Mouse (Mus musculus): ENCODE results near the gene Gas6. TPM values are rescaled to one million over a fixed set of nuclear protein-coding genes. Genes with fewer than 3 reads are reported as not detected.

Gas6 gene
- 101 and 110 TPM in 2 replicates for polyA plus RNA-seq (2015; fragmentation: Nextera tagmentation; extraction: Ambion mirVana)

- ATAC-seq (ENCODE audit: extremely low read depth, insufficient number of reproducible peaks, low FRiP score, low TSS enrichment) = no peak
- H3K9ac ChIP-seq = peak within 1 kb of the TSS; percentile 89
- H3K27me3 ChIP-seq (replicated peaks) = peaks cover 39% of the 10 kb centered on the region
- H3K27ac ChIP-seq (replicated peaks) = peak within 1 kb of the TSS; percentile 78
- H3K4me3 ChIP-seq = peak within 1 kb of the TSS; percentile 75
- peak within 1 kb of the TSS; percentile 82 for H3K4me2 ChIP-seq
- peaks cover 49% of the 10 kb centered on the region for H3K4me1 ChIP-seq
- H3K9me3 ChIP-seq = no peaks in the 10 kb centered on the region
- H3K36me3 ChIP-seq = peaks cover 8% of the 10 kb centered on the region
- 2% methylated on average over 64 of the region's 64 CpGs for WGBS
Observed at GRCm38 (mm10) chr8:13493858-13494631, at the start of gene Gas6. TSS of gene Gas6 (minus strand) at chr8:13494490.

DNA sequence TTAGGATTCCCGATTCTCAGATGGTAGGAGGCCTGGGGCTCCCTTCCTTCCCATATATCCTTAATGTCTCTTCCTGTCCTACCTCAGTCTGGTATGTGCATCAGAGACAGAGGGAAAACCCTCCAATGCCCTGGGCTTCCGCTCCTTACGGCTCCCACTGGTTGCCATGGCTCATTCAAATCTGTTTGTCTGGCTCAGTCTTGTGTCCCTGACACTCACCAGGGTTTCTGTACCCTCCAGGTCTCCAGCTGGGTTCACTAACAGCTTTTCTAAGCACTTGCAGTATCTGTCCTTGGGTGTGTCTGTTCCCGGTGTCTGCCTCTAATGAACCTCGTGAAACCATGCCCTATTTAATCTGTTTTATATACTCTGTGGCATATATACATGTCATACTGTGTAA is 47.2 kb upstream of the Gas6 start:
- no peak for ATAC-seq (ENCODE audit: extremely low read depth, insufficient number of reproducible peaks, low FRiP score, low TSS enrichment)
- Histone ChIP-seq H3K9ac (no peak overlapping the region), H3K4me2 (no peak overlapping the region), H3K36me3 (no peaks in the 10 kb centered on the region), H3K4me3 (no peak overlapping the region), H3K27me3 (replicated peaks) (0 out of 2 replicates have a peak, but pooled peaks cover 4% of the 10 kb centered on the region), H3K27ac (replicated peaks) (no peak overlapping the region), H3K9me3 (peaks cover 6% of the 10 kb centered on the region), H3K4me1 (peaks cover 5% of the 10 kb centered on the region)
- 64% methylated on average over 5 of the region's 5 CpGs for WGBS

- Histone ChIP-seq H3K9ac (no peak overlapping the region), H3K9me3 (peaks cover 4% of the 10 kb centered on the region), H3K4me3 (no peak overlapping the region), H3K4me2 (no peak overlapping the region), H3K27ac (replicated peaks) (no peak overlapping the region), H3K27me3 (replicated peaks) (0 out of 2 replicates have a peak, but pooled peaks cover 4% of the 10 kb centered on the region), H3K36me3 (no peaks in the 10 kb centered on the region), H3K4me1 (peaks cover 5% of the 10 kb centered on the region)
- 73% methylated on average over 5 of the region's 5 CpGs for WGBS
- ATAC-seq (ENCODE audit: extremely low read depth, insufficient number of reproducible peaks, low FRiP score, low TSS enrichment) = no peak
Observed at GRCm38 (mm10) chr8:13540122-13540521, 45.8 kb upstream of the Gas6 start.

GRCm38 (mm10) chr8:13538821-13539220 is 44.5 kb upstream of the Gas6 start:
- H3K9me3 ChIP-seq = no peaks in the 10 kb centered on the region
- no peak overlapping the region for H3K4me2 ChIP-seq
- H3K27ac ChIP-seq (replicated peaks) = no peak overlapping the region
- ATAC-seq (ENCODE audit: extremely low read depth, insufficient number of reproducible peaks, low FRiP score, low TSS enrichment) = no peak
- peaks cover 5% of the 10 kb centered on the region for H3K4me1 ChIP-seq
- H3K27me3 ChIP-seq (replicated peaks) = 0 out of 2 replicates have a peak, but pooled peaks cover 7% of the 10 kb centered on the region
- H3K36me3 ChIP-seq = no peaks in the 10 kb centered on the region
- no peak overlapping the region for H3K4me3 ChIP-seq
- WGBS = 59% methylated on average over 6 of the region's 6 CpGs
- no peak overlapping the region for H3K9ac ChIP-seq

DNA sequence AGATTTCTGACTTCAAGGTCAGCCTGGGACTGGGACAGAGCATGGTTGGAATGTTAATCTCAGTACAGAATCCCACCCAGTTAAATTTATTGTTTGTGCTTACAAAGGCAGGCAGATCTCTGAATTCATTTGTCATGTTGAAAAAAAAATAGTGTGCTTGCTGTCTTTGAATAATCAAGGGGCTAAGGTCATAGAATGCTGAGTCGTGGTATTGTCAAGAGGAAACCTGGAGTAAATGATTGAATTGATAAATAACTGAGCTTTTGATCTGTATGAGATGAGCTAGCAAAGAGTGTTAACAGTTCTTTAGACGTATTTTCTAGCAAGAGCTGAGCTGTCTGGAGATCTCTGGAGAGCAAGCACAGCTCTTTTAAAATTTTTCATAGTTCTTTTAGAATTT is 42.8 kb upstream of the Gas6 start:
- WGBS = 60% methylated on average over 2 of the region's 2 CpGs
- H3K27me3 ChIP-seq (replicated peaks) = 0 out of 2 replicates have a peak, but pooled peaks cover 15% of the 10 kb centered on the region
- H3K9me3 ChIP-seq = no peaks in the 10 kb centered on the region
- H3K4me2 ChIP-seq = no peak overlapping the region
- H3K4me3 ChIP-seq = no peak overlapping the region
- ATAC-seq (ENCODE audit: extremely low read depth, insufficient number of reproducible peaks, low FRiP score, low TSS enrichment) = no peak
- no peaks in the 10 kb centered on the region for H3K36me3 ChIP-seq
- H3K27ac ChIP-seq (replicated peaks) = no peak overlapping the region
- peaks cover 10% of the 10 kb centered on the region for H3K4me1 ChIP-seq
- no peak overlapping the region for H3K9ac ChIP-seq

- WGBS = 81% methylated on average over 8 of the region's 8 CpGs
- H3K9me3 ChIP-seq = no peaks in the 10 kb centered on the region
- H3K4me2 ChIP-seq = no peak overlapping the region
- peaks cover 39% of the 10 kb centered on the region for H3K4me1 ChIP-seq
- H3K27ac ChIP-seq (replicated peaks) = no peak overlapping the region
- no peak for ATAC-seq (ENCODE audit: extremely low read depth, insufficient number of reproducible peaks, low FRiP score, low TSS enrichment)
- H3K36me3 ChIP-seq = no peaks in the 10 kb centered on the region
- no peak overlapping the region for H3K4me3 ChIP-seq
- H3K9ac ChIP-seq = no peak overlapping the region
- H3K27me3 ChIP-seq (replicated peaks) = peaks cover 14% of the 10 kb centered on the region; the same call in 1 of the 2 replicates
Observed at GRCm38 (mm10) chr8:13533123-13533522, 38.8 kb upstream of the Gas6 start.

GRCm38 (mm10) chr8:13531602-13532171 is 37.4 kb upstream of the Gas6 start:
- H3K4me2 ChIP-seq = peak overlapping the region; percentile 10
- ATAC-seq (ENCODE audit: extremely low read depth, insufficient number of reproducible peaks, low FRiP score, low TSS enrichment) = no peak
- H3K4me3 ChIP-seq = no peak overlapping the region
- no peaks in the 10 kb centered on the region for H3K36me3 ChIP-seq
- peaks cover 17% of the 10 kb centered on the region; the same call in 1 of the 2 replicates for H3K27me3 ChIP-seq (replicated peaks)
- peaks cover 11% of the 10 kb centered on the region; the same call in 1 of the 2 replicates for H3K9me3 ChIP-seq
- WGBS = 38% methylated on average over 9 of the region's 9 CpGs
- peak overlapping the region; percentile 65 for H3K27ac ChIP-seq (replicated peaks)
- H3K4me1 ChIP-seq = peaks cover 39% of the 10 kb centered on the region
- H3K9ac ChIP-seq = no peak overlapping the region

- peak; percentile 64; the same call in 1 of the 2 replicates for ATAC-seq (ENCODE audit: extremely low read depth, insufficient number of reproducible peaks, low FRiP score, low TSS enrichment)
- H3K4me2 ChIP-seq = peak overlapping the region; percentile 10; the same call in 1 of the 2 replicates
Observed at GRCm38 (mm10) chr8:13530941-13531340, 36.7 kb upstream of the Gas6 start.

GRCm38 (mm10) chr8:13530401-13530800 is 36.1 kb upstream of the Gas6 start:
- WGBS = 75% methylated on average over 3 of the region's 3 CpGs
- H3K9me3 ChIP-seq = peaks cover 11% of the 10 kb centered on the region; the same call in 1 of the 2 replicates
- H3K4me2 ChIP-seq = peak overlapping the region; percentile 0
- peak overlapping the region; percentile 81 for H3K27ac ChIP-seq (replicated peaks)
- ATAC-seq (ENCODE audit: extremely low read depth, insufficient number of reproducible peaks, low FRiP score, low TSS enrichment) = no peak
- H3K4me3 ChIP-seq = no peak overlapping the region
- no peak overlapping the region for H3K9ac ChIP-seq
- peaks cover 17% of the 10 kb centered on the region; the same call in 1 of the 2 replicates for H3K27me3 ChIP-seq (replicated peaks)
- H3K36me3 ChIP-seq = no peaks in the 10 kb centered on the region
- peaks cover 39% of the 10 kb centered on the region for H3K4me1 ChIP-seq

More at GRCm38 (mm10) chr8:13530941-13531340, 36.7 kb upstream of the Gas6 start:
- Histone ChIP-seq H3K27me3 (replicated peaks) (peaks cover 17% of the 10 kb centered on the region; the same call in 1 of the 2 replicates), H3K27ac (replicated peaks) (peak overlapping the region; percentile 81), H3K9ac (no peak overlapping the region), H3K4me1 (peaks cover 39% of the 10 kb centered on the region), H3K9me3 (peaks cover 11% of the 10 kb centered on the region; the same call in 1 of the 2 replicates), H3K4me3 (no peak overlapping the region), H3K36me3 (no peaks in the 10 kb centered on the region)
- WGBS = 13% methylated on average over 5 of the region's 5 CpGs

GRCm38 (mm10) chr8:13529891-13530316 is 35.6 kb upstream of the Gas6 start:
- H3K4me2 ChIP-seq = peak overlapping the region; percentile 24
- ATAC-seq (ENCODE audit: extremely low read depth, insufficient number of reproducible peaks, low FRiP score, low TSS enrichment) = peak; percentile 35; the same call in 1 of the 2 replicates
- H3K9me3 ChIP-seq = peaks cover 11% of the 10 kb centered on the region; the same call in 1 of the 2 replicates
- no peak overlapping the region for H3K4me3 ChIP-seq
- no peaks in the 10 kb centered on the region for H3K36me3 ChIP-seq
- peaks cover 17% of the 10 kb centered on the region; the same call in 1 of the 2 replicates for H3K27me3 ChIP-seq (replicated peaks)
- H3K27ac ChIP-seq (replicated peaks) = peak overlapping the region; percentile 81
- peaks cover 39% of the 10 kb centered on the region for H3K4me1 ChIP-seq
- H3K9ac ChIP-seq = peak overlapping the region; percentile 50; the same call in 1 of the 2 replicates
- 24% methylated on average over 7 of the region's 7 CpGs for WGBS

Measured in heart, embryonic 13.5 days (tissue).